Mouse (Mus musculus): ENCODE data around the gene Gm10309. TPM values are rescaled to one million over a fixed set of nuclear protein-coding genes. Genes with fewer than 3 reads are reported as not detected.

Gene Gm10309
- polyA plus RNA-seq, 1 experiment from 2014 or later = 0.46 TPM

DNA sequence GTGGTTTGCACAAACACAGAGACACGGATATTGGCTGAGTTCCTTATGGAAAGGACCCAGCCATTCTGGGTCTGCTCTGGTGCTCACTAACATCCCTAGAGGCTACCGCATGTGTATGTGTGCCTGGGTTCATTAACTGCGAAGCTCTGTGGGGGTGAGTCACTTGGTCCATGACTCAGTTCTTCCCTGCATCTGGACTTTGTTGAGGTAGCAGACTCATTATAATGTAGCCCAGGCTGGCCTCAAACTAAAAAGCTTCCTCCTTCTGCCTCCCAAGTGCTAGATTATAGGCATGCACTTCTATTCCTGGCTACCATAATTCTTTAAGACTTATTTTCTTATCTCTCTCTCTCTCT, 50.7 kb downstream of the Gm10309 start:
- H3K36me3 ChIP-seq = no peaks in the 10 kb centered on the region
- no peaks in the 10 kb centered on the region for H3K27me3 ChIP-seq
- H3K9me3 ChIP-seq = no peaks in the 10 kb centered on the region
- no peak overlapping the region for H3K9ac ChIP-seq (replicated peaks)
- H3K27ac ChIP-seq = no peak overlapping the region
- 82% methylated on average over 3 of the region's 3 CpGs for WGBS
- H3K4me1 ChIP-seq (replicated peaks) = no peaks in the 10 kb centered on the region
- H3K4me3 ChIP-seq (replicated peaks) = no peak overlapping the region
- no peak overlapping the region for H3K4me2 ChIP-seq
- no peak for ATAC-seq (ENCODE audit: insufficient number of reproducible peaks, insufficient read depth, low FRiP score, low TSS enrichment, low read depth)

DNA sequence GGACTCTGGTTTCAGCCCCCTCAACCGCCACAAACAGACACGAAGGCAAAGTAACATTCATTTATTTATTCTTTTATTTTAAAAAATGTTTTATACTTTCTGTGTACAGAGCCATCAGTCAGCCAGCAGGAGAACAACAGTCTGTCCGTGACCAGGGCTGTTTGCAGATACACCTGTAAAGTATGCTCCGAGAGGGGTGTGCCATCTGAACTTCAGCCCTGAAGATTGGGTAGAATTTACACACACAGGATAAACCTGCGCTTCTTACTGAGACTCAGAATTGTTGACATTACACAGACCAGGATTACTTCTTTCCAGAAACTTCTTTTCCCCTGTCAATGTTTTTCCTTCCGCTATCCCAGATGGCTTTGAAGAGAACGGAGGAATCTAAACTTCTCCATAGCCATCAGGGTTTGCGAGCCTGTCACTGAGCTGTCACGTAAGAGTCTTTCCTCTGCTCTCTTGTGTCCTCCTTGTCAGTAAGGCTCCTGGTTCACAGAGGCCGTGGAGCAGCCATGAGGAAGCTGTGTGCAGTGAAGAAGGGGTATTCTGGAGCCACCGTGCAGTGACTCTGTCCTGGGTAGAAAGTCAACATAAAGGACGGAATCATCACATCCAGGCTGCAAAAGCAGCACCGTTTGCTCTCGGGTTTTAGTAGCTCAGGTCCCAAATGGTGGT, 51.2 kb downstream of the Gm10309 start:
- H3K4me2 ChIP-seq = no peak overlapping the region
- WGBS = 86% methylated on average over 14 of the region's 14 CpGs

GRCm38 (mm10) chr17:86452934-86453333, 52.1 kb downstream of the Gm10309 start:
- Histone ChIP-seq H3K27me3 (no peaks in the 10 kb centered on the region), H3K27ac (no peak overlapping the region), H3K4me3 (replicated peaks) (no peak overlapping the region), H3K9ac (replicated peaks) (no peak overlapping the region), H3K9me3 (no peaks in the 10 kb centered on the region), H3K4me2 (no peak overlapping the region), H3K36me3 (no peaks in the 10 kb centered on the region), H3K4me1 (replicated peaks) (no peaks in the 10 kb centered on the region)
- ATAC-seq (ENCODE audit: insufficient number of reproducible peaks, insufficient read depth, low FRiP score, low TSS enrichment, low read depth) = no peak
- 82% methylated on average over 4 of the region's 4 CpGs for WGBS

More for the DNA sequence above, 51.2 kb downstream of the Gm10309 start:
- Histone ChIP-seq H3K27me3 (no peaks in the 10 kb centered on the region), H3K27ac (no peak overlapping the region), H3K4me3 (replicated peaks) (no peak overlapping the region), H3K9me3 (no peaks in the 10 kb centered on the region), H3K36me3 (no peaks in the 10 kb centered on the region), H3K9ac (replicated peaks) (no peak overlapping the region), H3K4me1 (replicated peaks) (no peaks in the 10 kb centered on the region)
- no peak for ATAC-seq (ENCODE audit: insufficient number of reproducible peaks, insufficient read depth, low FRiP score, low TSS enrichment, low read depth)

Other genes starting within 250 kb of the Gm10309 start
- gene Epas1, start 248.5 kb upstream of the Gm10309 start, polyA plus RNA-seq (2016; fragmentation: Nextera tagmentation; extraction: Ambion mirVana) = 2.1 and 2.4 TPM in 2 replicates